Mouse (Mus musculus): ENCODE measurements around the gene 4930449I24Rik.
A peak's percentile ranks its signal among the peaks of the same experiment; 100 is the strongest.
"Not testable (repeated sequence)": the region's sequence is repeated elsewhere in the genome, so short reads cannot be mapped to it uniquely, and the experiment has no call there.

The 4930449I24Rik gene

GRCm38 (mm10) chr5:146502099-146502498, at the start of gene 4930449I24Rik:
TSS of gene 4930449I24Rik (plus strand) at chr5:146502399.
- DNase-seq, result not testable (repeated sequence)

- DNase-seq, result peak; percentile 51
Observed at GRCm38 (mm10) chr5:146453556-146453955, 48.6 kb upstream of the 4930449I24Rik start.

- no peak for DNase-seq
Observed at GRCm38 (mm10) chr5:146461612-146462011, 40.6 kb upstream of the 4930449I24Rik start.

GRCm38 (mm10) chr5:146466663-146467062, 35.5 kb upstream of the 4930449I24Rik start:
- DNase-seq, result no peak

- no peak for DNase-seq
Observed at GRCm38 (mm10) chr5:146468311-146468710, 33.9 kb upstream of the 4930449I24Rik start.

- no peak for DNase-seq
Observed at GRCm38 (mm10) chr5:146470821-146471220, 31.4 kb upstream of the 4930449I24Rik start.

GRCm38 (mm10) chr5:146471311-146471710, 30.9 kb upstream of the 4930449I24Rik start:
- no peak for DNase-seq

- DNase-seq, result no peak
Observed at GRCm38 (mm10) chr5:146471821-146472220, 30.4 kb upstream of the 4930449I24Rik start.

GRCm38 (mm10) chr5:146479564-146479963, 22.6 kb upstream of the 4930449I24Rik start:
- peak; percentile 43 for DNase-seq

GRCm38 (mm10) chr5:146481665-146482064, 20.5 kb upstream of the 4930449I24Rik start, which contains the start of gene Gm6408:
TSS of gene Gm6408 (plus strand) at chr5:146481965.
- DNase-seq, result not testable (repeated sequence)

GRCm38 (mm10) chr5:146488959-146489358, 13.2 kb upstream of the 4930449I24Rik start:
- DNase-seq, result not testable (repeated sequence)

GRCm38 (mm10) chr5:146491063-146491462, 11.1 kb upstream of the 4930449I24Rik start, which contains the start of gene Gm6370:
TSS of gene Gm6370 (plus strand) at chr5:146491363.
- not testable (repeated sequence) for DNase-seq

- not testable (repeated sequence) for DNase-seq
Observed at GRCm38 (mm10) chr5:146513823-146514222, 11.6 kb downstream of the 4930449I24Rik start, which contains the start of gene Gm3402. TSS of gene Gm3402 (plus strand) at chr5:146514123.

GRCm38 (mm10) chr5:146525501-146525900, 23.3 kb downstream of the 4930449I24Rik start, which contains the start of gene Gm3404:
TSS of gene Gm3404 (plus strand) at chr5:146525801.
- not testable (repeated sequence) for DNase-seq

- DNase-seq, result not testable (repeated sequence)
Observed at GRCm38 (mm10) chr5:146537347-146537746, 35.1 kb downstream of the 4930449I24Rik start, which contains the start of gene Gm3409. TSS of gene Gm3409 (plus strand) at chr5:146537647.

Measured in right cerebral cortex, postnatal 25 days (tissue).